Mouse (Mus musculus): ENCODE measurements around the gene Hnf4a.

Hnf4a gene

GRCm38 (mm10) chr2:163583226-163584087 is 76.8 kb downstream of the Hnf4a start:
- Histone ChIP-seq H3K9me3 (ENCODE audit: low read length) (no peaks in the 10 kb centered on the region), H3K27me3 (ENCODE audit: insufficient read depth, low read length) (peaks cover 4% of the 10 kb centered on the region; the same call in 1 of the 2 replicates), H3K4me3 (replicated peaks; ENCODE audit: low read length) (no peak overlapping the region), H3K36me3 (ENCODE audit: insufficient read depth, low read length) (no peaks in the 10 kb centered on the region), H3K4me1 (replicated peaks; ENCODE audit: low read depth, low read length) (peaks cover 6% of the 10 kb centered on the region)
- TF ChIP-seq POU5F1 (IDR thresholded peaks at IDR 0.05; ENCODE audit: borderline replicate concordance, low read length) (no peak), CTCF (conservative IDR thresholded peaks at IDR 0.05; ENCODE audit: low read length) (no peak), NANOG (IDR thresholded peaks at IDR 0.05; ENCODE audit: borderline replicate concordance, low read length) (no peak)

GRCm38 (mm10) chr2:163584088-163584426 is 77.4 kb downstream of the Hnf4a start:
- H3K4me1 ChIP-seq (replicated peaks; ENCODE audit: low read depth, low read length), result peaks cover 6% of the 10 kb centered on the region
- H3K9me3 ChIP-seq (ENCODE audit: low read length), result no peaks in the 10 kb centered on the region
- no peaks in the 10 kb centered on the region for H3K36me3 ChIP-seq (ENCODE audit: insufficient read depth, low read length)
- H3K4me3 ChIP-seq (replicated peaks; ENCODE audit: low read length), result no peak overlapping the region
- TF ChIP-seq CTCF (conservative IDR thresholded peaks at IDR 0.05; ENCODE audit: low read length) (no peak), POU5F1 (IDR thresholded peaks at IDR 0.05; ENCODE audit: borderline replicate concordance, low read length) (no peak), NANOG (IDR thresholded peaks at IDR 0.05; ENCODE audit: borderline replicate concordance, low read length) (no peak)
- peaks cover 7% of the 10 kb centered on the region; the same call in 1 of the 2 replicates for H3K27me3 ChIP-seq (ENCODE audit: insufficient read depth, low read length)

GRCm38 (mm10) chr2:163586384-163587261 is 80.0 kb downstream of the Hnf4a start:
- no peak for TF ChIP-seq POU5F1 (IDR thresholded peaks at IDR 0.05; ENCODE audit: borderline replicate concordance, low read length)
- TF ChIP-seq NANOG (IDR thresholded peaks at IDR 0.05; ENCODE audit: borderline replicate concordance, low read length), result no peak
- TF ChIP-seq CTCF (conservative IDR thresholded peaks at IDR 0.05; ENCODE audit: low read length), result peak; percentile 93
- no peaks in the 10 kb centered on the region for H3K36me3 ChIP-seq (ENCODE audit: insufficient read depth, low read length)
- H3K27me3 ChIP-seq (ENCODE audit: insufficient read depth, low read length), result peaks cover 7% of the 10 kb centered on the region; the same call in 1 of the 2 replicates
- H3K9me3 ChIP-seq (ENCODE audit: low read length), result no peaks in the 10 kb centered on the region
- no peak overlapping the region for H3K4me3 ChIP-seq (replicated peaks; ENCODE audit: low read length)
- peaks cover 10% of the 10 kb centered on the region for H3K4me1 ChIP-seq (replicated peaks; ENCODE audit: low read depth, low read length)

GRCm38 (mm10) chr2:163587506-163587905 is 80.9 kb downstream of the Hnf4a start:
- no peaks in the 10 kb centered on the region for H3K36me3 ChIP-seq (ENCODE audit: insufficient read depth, low read length)

GRCm38 (mm10) chr2:163590211-163590610 is 83.6 kb downstream of the Hnf4a start:
- no peaks in the 10 kb centered on the region for H3K36me3 ChIP-seq (ENCODE audit: insufficient read depth, low read length)
- H3K9me3 ChIP-seq (ENCODE audit: low read length), result no peaks in the 10 kb centered on the region
- no peak overlapping the region for H3K4me3 ChIP-seq (replicated peaks; ENCODE audit: low read length)
- TF ChIP-seq NANOG (IDR thresholded peaks at IDR 0.05; ENCODE audit: borderline replicate concordance, low read length) (no peak), POU5F1 (IDR thresholded peaks at IDR 0.05; ENCODE audit: borderline replicate concordance, low read length) (no peak), CTCF (conservative IDR thresholded peaks at IDR 0.05; ENCODE audit: low read length) (no peak)
- peaks cover 7% of the 10 kb centered on the region; the same call in 1 of the 2 replicates for H3K27me3 ChIP-seq (ENCODE audit: insufficient read depth, low read length)
- peaks cover 11% of the 10 kb centered on the region for H3K4me1 ChIP-seq (replicated peaks; ENCODE audit: low read depth, low read length)

More at GRCm38 (mm10) chr2:163587506-163587905, 80.9 kb downstream of the Hnf4a start:
- H3K9me3 ChIP-seq (ENCODE audit: low read length), result no peaks in the 10 kb centered on the region
- H3K4me1 ChIP-seq (replicated peaks; ENCODE audit: low read depth, low read length), result peaks cover 10% of the 10 kb centered on the region
- peaks cover 7% of the 10 kb centered on the region; the same call in 1 of the 2 replicates for H3K27me3 ChIP-seq (ENCODE audit: insufficient read depth, low read length)
- TF ChIP-seq POU5F1 (IDR thresholded peaks at IDR 0.05; ENCODE audit: borderline replicate concordance, low read length) (no peak), CTCF (conservative IDR thresholded peaks at IDR 0.05; ENCODE audit: low read length) (no peak), NANOG (IDR thresholded peaks at IDR 0.05; ENCODE audit: borderline replicate concordance, low read length) (no peak)
- no peak overlapping the region for H3K4me3 ChIP-seq (replicated peaks; ENCODE audit: low read length)

- no peaks in the 10 kb centered on the region for H3K36me3 ChIP-seq (ENCODE audit: insufficient read depth, low read length)
- peaks cover 14% of the 10 kb centered on the region for H3K4me1 ChIP-seq (replicated peaks; ENCODE audit: low read depth, low read length)
- TF ChIP-seq POU5F1 (IDR thresholded peaks at IDR 0.05; ENCODE audit: borderline replicate concordance, low read length) (no peak), CTCF (conservative IDR thresholded peaks at IDR 0.05; ENCODE audit: low read length) (no peak), NANOG (IDR thresholded peaks at IDR 0.05; ENCODE audit: borderline replicate concordance, low read length) (no peak)
- no peaks in the 10 kb centered on the region for H3K9me3 ChIP-seq (ENCODE audit: low read length)
- H3K4me3 ChIP-seq (replicated peaks; ENCODE audit: low read length), result no peak overlapping the region
- H3K27me3 ChIP-seq (ENCODE audit: insufficient read depth, low read length), result peaks cover 7% of the 10 kb centered on the region; the same call in 1 of the 2 replicates
These were observed 84.4 kb downstream of the Hnf4a start for GRCm38 (mm10) chr2:163590996-163591395.

GRCm38 (mm10) chr2:163592084-163592483 is 85.5 kb downstream of the Hnf4a start:
- TF ChIP-seq POU5F1 (IDR thresholded peaks at IDR 0.05; ENCODE audit: borderline replicate concordance, low read length) (no peak), CTCF (conservative IDR thresholded peaks at IDR 0.05; ENCODE audit: low read length) (peak; percentile 75), NANOG (IDR thresholded peaks at IDR 0.05; ENCODE audit: borderline replicate concordance, low read length) (no peak)
- Histone ChIP-seq H3K27me3 (ENCODE audit: insufficient read depth, low read length) (peaks cover 5% of the 10 kb centered on the region; the same call in 1 of the 2 replicates), H3K9me3 (ENCODE audit: low read length) (no peaks in the 10 kb centered on the region), H3K36me3 (ENCODE audit: insufficient read depth, low read length) (no peaks in the 10 kb centered on the region), H3K4me3 (replicated peaks; ENCODE audit: low read length) (no peak overlapping the region), H3K4me1 (replicated peaks; ENCODE audit: low read depth, low read length) (peaks cover 11% of the 10 kb centered on the region)
